Mouse (Mus musculus) limb, embryonic 13.5 days (tissue): ENCODE results near the gene Bloc1s4. TPM values are rescaled to one million over a fixed set of nuclear protein-coding genes. Genes with fewer than 3 reads are reported as not detected.

Source experiments
- ATAC-seq: fragments of 200-750 bp; cut with Nextera tagmentation; 2 replicates; pipeline ENCODE4 v1.8.0; 2017; ENCODE audit warnings: low read depth, moderate number of reproducible peaks, moderate TSS enrichment; ENCODE audit not compliant: low FRiP score
- H3K27ac ChIP-seq: fragments of 300-500 bp; sonication (generic); 2 replicates; pipeline ENCODE4 v1.5.1; 2015; ENCODE audit warnings: inconsistent platforms, mild to moderate bottlenecking, moderate library complexity
- H3K27me3 ChIP-seq: fragments of 300-500 bp; sonication (generic); 2 replicates; pipeline ENCODE4 v1.6.1; 2015; ENCODE audit warnings: mild to moderate bottlenecking, inconsistent platforms
- H3K36me3 ChIP-seq: fragments of 300-500 bp; sonication (generic); 2 replicates; pipeline ENCODE4 v1.6.1; 2015; ENCODE audit warnings: inconsistent platforms, mild to moderate bottlenecking, moderate library complexity
- H3K4me1 ChIP-seq: fragments of 300-500 bp; sonication (generic); 2 replicates; pipeline ENCODE4 v1.6.1; 2015; ENCODE audit warnings: inconsistent platforms
- H3K4me2 ChIP-seq: fragments of 300-500 bp; sonication (generic); replicated peaks from 2 replicates; pipeline ENCODE4 v1.6.1; 2015; ENCODE audit warnings: inconsistent platforms, mild to moderate bottlenecking, moderate library complexity
- H3K4me3 ChIP-seq: fragments of 300-500 bp; sonication (generic); 2 replicates; pipeline ENCODE4 v1.5.1; 2015; ENCODE audit warnings: moderate library complexity, mild to moderate bottlenecking, inconsistent platforms
- H3K9ac ChIP-seq: fragments of 300-500 bp; sonication (generic); 2 replicates; pipeline ENCODE4 v1.6.1; 2015; ENCODE audit warnings: mild to moderate bottlenecking, inconsistent platforms
- H3K9me3 ChIP-seq: fragments of 300-500 bp; sonication (generic); 2 replicates; pipeline ENCODE4 v1.6.1; 2016; ENCODE audit warnings: inconsistent platforms
- WGBS: fragments of 180-500 bp; shearing (Covaris S2); methylation state at CpG from one replicate; pipeline ENCODE4 v1.1.7; 2015; 5-methylcytosine and 5-hydroxymethylcytosine counted together
- polyA plus RNA-seq: library from polyadenylated mRNA; unstranded; fragments of >200 nt; fragmentation: Nextera tagmentation; extraction: Ambion mirVana; gene quantifications from 2 replicates; pipeline ENCODE4 v1.2.1, GENCODE M21; 2015

The Bloc1s4 gene
- polyA plus RNA-seq, 1 experiment from 2014 or later: 28.2 TPM

DNA sequence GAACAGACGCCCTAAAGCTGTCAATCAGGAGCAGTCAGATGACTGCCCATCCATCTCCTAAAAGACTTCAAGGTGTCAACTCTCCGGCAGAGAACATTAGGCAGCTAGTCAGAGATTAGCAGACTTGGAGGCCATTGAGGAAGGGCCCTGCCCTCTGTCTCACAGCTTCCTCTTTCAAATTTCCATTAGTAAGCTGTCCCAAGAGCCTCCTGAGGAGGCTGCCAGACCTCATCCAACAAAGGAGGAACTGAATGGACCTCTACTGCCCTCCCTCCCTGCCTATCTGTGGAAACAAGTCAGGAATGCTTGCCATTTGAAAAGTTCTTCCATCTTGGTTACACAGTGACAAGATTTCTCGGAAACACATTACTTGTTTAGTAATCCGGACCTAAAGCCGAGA, 36.6 kb downstream of the Bloc1s4 start:
- no peak overlapping the region for H3K27ac ChIP-seq
- no peak overlapping the region for H3K4me3 ChIP-seq
- no peak for ATAC-seq
- no peaks in the 10 kb centered on the region for H3K9me3 ChIP-seq
- no peak overlapping the region for H3K9ac ChIP-seq
- no peak overlapping the region for H3K4me2 ChIP-seq
- 0 out of 2 replicates have a peak, but pooled peaks cover 3% of the 10 kb centered on the region for H3K27me3 ChIP-seq
- no peaks in the 10 kb centered on the region for H3K36me3 ChIP-seq
- H3K4me1 ChIP-seq: peaks cover 12% of the 10 kb centered on the region
- 57% methylated on average over 5 of the region's 5 CpGs for WGBS

DNA sequence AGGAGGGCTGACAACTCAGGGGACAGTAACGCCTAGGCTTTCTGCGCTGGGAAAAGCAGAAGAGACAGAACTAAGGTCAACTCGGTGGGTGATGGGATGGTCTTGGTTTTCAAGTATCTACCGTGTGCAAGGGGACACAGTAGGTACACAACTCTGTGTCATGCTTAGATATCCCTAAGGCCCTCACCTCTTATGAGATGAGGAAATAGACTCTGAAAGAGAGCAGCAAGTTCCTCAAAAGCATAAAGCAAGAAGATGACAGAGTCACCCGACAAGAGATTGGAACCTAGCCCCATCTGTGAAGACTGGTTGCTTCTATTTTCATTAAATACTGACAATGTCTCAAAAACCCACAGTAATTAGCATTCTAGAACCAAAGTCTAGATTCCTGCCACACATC, 42.7 kb downstream of the Bloc1s4 start:
- no peak overlapping the region for H3K27ac ChIP-seq

DNA sequence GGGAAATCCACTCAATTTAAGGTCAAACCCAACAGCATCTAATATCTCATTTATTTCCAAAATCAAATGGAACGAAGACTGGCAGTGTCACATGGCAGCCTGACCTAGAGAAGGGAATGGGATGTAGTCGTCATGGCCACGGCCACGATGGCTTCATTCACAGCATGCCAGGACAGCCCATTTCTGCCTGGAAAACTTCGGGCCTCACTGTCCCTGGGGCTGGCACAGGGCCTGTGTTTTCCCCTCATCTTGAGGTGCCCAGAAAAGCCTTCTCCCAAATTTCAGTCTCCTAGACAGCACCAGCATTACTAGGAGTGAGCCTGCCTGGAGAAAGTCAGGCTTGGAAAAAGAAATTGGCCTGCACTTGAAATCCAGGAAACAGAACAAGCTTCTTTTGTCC, 43.1 kb downstream of the Bloc1s4 start:
- no peak for ATAC-seq
- Histone ChIP-seq H3K27me3 (no peaks in the 10 kb centered on the region), H3K4me1 (no peaks in the 10 kb centered on the region), H3K27ac (no peak overlapping the region), H3K4me2 (no peak overlapping the region), H3K36me3 (no peaks in the 10 kb centered on the region), H3K9me3 (no peaks in the 10 kb centered on the region), H3K9ac (no peak overlapping the region), H3K4me3 (no peak overlapping the region)
- WGBS: 85% methylated on average over 5 of the region's 5 CpGs

More for the DNA sequence above, 42.7 kb downstream of the Bloc1s4 start:
- WGBS: 85% methylated on average over 5 of the region's 5 CpGs
- Histone ChIP-seq H3K9ac (no peak overlapping the region), H3K4me1 (no peaks in the 10 kb centered on the region), H3K36me3 (no peaks in the 10 kb centered on the region), H3K9me3 (no peaks in the 10 kb centered on the region), H3K27me3 (no peaks in the 10 kb centered on the region), H3K4me2 (no peak overlapping the region), H3K4me3 (no peak overlapping the region)
- no peak for ATAC-seq

DNA sequence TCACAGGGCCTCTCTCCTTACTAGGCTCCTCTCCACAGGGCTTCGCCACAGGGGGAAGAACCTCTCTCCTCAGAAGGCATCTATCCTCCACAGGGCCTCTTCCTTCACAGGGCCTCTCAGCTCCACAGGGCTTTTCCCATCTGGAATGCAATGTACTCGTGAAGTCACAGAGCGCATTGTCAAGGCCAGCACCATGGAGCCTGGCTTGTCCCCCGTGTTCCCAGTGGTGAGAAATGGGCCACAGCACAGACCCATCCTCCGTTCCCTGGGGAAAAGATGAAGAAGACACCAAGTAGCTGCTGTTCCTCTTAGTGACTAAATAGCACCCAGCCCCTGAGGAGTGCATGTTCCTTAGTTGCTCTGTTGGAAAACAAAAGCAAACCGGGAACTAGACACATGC, 43.8 kb downstream of the Bloc1s4 start:
- no peak for ATAC-seq
- Histone ChIP-seq H3K4me3 (no peak overlapping the region), H3K36me3 (no peaks in the 10 kb centered on the region), H3K27ac (no peak overlapping the region), H3K9me3 (no peaks in the 10 kb centered on the region), H3K27me3 (no peaks in the 10 kb centered on the region), H3K9ac (no peak overlapping the region), H3K4me2 (no peak overlapping the region), H3K4me1 (no peaks in the 10 kb centered on the region)
- 77% methylated on average over 6 of the region's 6 CpGs for WGBS

DNA sequence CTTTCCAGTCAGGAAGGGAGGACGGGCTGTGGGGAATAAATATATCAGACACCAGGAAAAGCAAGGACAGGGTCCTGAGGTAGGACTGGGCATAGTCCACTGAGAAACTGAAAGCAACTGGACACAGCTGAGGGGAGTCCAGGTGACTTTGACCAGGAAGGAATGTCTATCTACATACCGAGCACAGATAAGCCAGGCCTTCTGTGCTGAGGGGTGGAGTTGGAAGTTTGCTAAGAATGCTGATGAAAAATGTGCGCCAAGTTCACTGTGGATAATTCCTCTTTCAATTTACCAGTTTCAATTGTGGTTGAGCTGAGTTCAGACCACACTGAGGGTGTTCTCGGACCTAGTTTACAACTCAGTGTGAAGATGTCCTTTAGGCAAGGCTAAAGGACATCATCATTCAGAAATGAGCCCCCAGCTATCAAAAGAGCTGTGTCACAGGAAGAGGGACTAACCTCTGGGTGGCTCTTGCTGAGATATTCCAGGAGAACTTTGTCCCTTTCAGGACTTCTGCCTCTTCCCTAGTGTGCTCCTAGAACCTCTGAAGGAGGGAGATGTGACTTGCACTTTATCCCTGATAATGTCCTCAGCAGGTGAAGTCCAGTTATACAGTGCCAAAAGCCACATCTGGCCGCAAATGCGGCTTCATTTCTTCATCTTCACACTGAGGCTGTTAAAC, 47.4 kb downstream of the Bloc1s4 start:
- Histone ChIP-seq H3K9me3 (no peaks in the 10 kb centered on the region), H3K9ac (no peak overlapping the region), H3K4me2 (no peak overlapping the region), H3K27ac (no peak overlapping the region), H3K36me3 (no peaks in the 10 kb centered on the region), H3K27me3 (no peaks in the 10 kb centered on the region), H3K4me3 (no peak overlapping the region), H3K4me1 (no peaks in the 10 kb centered on the region)
- 69% methylated on average over 6 of the region's 6 CpGs for WGBS
- ATAC-seq: no peak

DNA sequence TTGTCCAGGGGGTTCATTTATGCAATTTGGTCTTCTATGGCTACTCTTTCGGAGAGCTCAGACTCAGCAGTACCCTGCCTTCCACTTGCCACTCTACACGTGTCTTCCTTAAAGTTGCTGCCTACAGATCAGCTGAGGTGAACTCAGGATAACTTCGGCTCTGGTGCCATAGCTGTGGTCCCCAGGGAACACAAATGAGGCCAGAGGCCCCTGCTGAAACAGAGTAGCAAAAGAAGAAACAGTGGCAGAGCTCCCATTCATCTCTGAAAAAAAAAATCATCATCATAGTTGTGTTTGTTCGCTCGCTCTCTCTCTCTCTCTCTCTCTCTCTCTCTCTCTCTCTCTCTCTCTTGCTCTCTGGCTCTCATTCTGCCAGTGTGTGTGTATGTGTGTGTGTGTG, 49.8 kb downstream of the Bloc1s4 start:
- Histone ChIP-seq H3K4me1 (peaks cover 9% of the 10 kb centered on the region), H3K4me2 (no peak overlapping the region), H3K4me3 (no peak overlapping the region), H3K36me3 (no peaks in the 10 kb centered on the region), H3K9me3 (no peaks in the 10 kb centered on the region), H3K9ac (no peak overlapping the region), H3K27me3 (no peaks in the 10 kb centered on the region), H3K27ac (no peak overlapping the region)
- no peak for ATAC-seq
- WGBS: 68% methylated on average over 5 of the region's 5 CpGs

DNA sequence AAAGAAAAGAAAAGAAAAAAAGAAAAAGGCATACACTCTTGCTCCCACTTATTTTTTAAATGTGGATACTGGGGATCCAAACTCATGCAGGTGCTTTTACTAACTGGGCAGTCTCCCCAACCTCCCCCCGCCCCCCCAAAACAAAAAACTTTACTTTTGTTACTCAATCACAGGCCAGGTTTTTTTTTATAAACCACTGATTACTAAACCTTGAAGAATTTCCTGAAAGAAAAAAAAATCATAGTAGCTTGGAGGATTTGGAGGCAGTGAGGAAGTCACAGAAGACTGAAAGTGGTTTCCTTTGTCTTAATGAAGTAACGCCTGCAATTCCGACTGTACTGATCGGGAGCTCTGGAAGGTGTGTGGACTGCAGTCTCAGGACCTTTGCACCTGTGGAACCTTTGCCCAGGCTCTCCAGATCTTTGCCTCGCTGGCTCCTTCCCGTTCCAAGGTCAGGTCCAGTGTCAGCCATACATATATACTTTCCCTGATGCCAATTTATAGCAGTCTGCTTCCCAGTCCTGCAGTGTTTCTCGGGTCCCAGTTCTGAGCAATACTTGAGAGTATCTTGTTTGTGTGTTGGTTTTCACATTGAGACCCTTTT, 50.3 kb downstream of the Bloc1s4 start:
- H3K27ac ChIP-seq: no peak overlapping the region
- ATAC-seq: no peak
- no peak overlapping the region for H3K4me2 ChIP-seq
- no peak overlapping the region for H3K4me3 ChIP-seq
- H3K27me3 ChIP-seq: no peaks in the 10 kb centered on the region
- no peaks in the 10 kb centered on the region for H3K36me3 ChIP-seq
- peaks cover 14% of the 10 kb centered on the region for H3K4me1 ChIP-seq
- no peak overlapping the region for H3K9ac ChIP-seq
- H3K9me3 ChIP-seq: no peaks in the 10 kb centered on the region
- 77% methylated on average over 7 of the region's 7 CpGs for WGBS

Other genes with a start within 250 kb of the Bloc1s4 start
- gene Tbc1d14, start 155.4 kb downstream of the Bloc1s4 start, polyA plus RNA-seq: 38.1 and 38.2 TPM in 2 replicates
- 20.6 and 21.4 TPM in 2 replicates for gene D5Ertd579e, start 52.6 kb downstream of the Bloc1s4 start, polyA plus RNA-seq
- gene Mrfap1, start 48.1 kb upstream of the Bloc1s4 start, polyA plus RNA-seq: 546 and 583 TPM in 2 replicates
- 9.4 and 11.0 TPM in 2 replicates for gene Man2b2, start 82.0 kb upstream of the Bloc1s4 start, polyA plus RNA-seq
- 0.10 and 0.15 TPM in 2 replicates for gene Ppp2r2c, start 119.9 kb upstream of the Bloc1s4 start, polyA plus RNA-seq
- 10.4 and 10.9 TPM in 2 replicates for gene Wfs1, start 240.6 kb upstream of the Bloc1s4 start, polyA plus RNA-seq